Mouse (Mus musculus) heart, embryonic 12.5 days (tissue): ENCODE data around the gene Gabrd. TPM values are rescaled to one million over a fixed set of nuclear protein-coding genes. Genes with fewer than 3 reads are reported as not detected.
A peak's percentile ranks its signal among the peaks of the same experiment; 100 is the strongest.
"Not testable (repeated sequence)": the region's sequence is repeated elsewhere in the genome, so short reads cannot be mapped to it uniquely, and the experiment has no call there.

Source experiments
- ATAC-seq: fragments of 200-750 bp; cut with Nextera tagmentation; 2 replicates; pipeline ENCODE4 v1.8.0; 2017; ENCODE audit warnings: moderate TSS enrichment, moderate library complexity; ENCODE audit not compliant: insufficient number of reproducible peaks, low FRiP score
- H3K27ac ChIP-seq: fragments of 300-500 bp; sonication (generic); 2 replicates; pipeline ENCODE4 v1.5.1; 2016; ENCODE audit warnings: mild to moderate bottlenecking, moderate library complexity; ENCODE audit not compliant: poor library complexity, severe bottlenecking
- H3K27me3 ChIP-seq: fragments of 300-500 bp; sonication (generic); replicated peaks from 2 replicates; pipeline ENCODE4 v1.6.1; 2016; ENCODE audit warnings: mild to moderate bottlenecking, moderate library complexity
- H3K36me3 ChIP-seq: fragments of 300-500 bp; sonication (generic); 2 replicates; pipeline ENCODE4 v1.6.1; 2016; ENCODE audit warnings: mild to moderate bottlenecking, moderate library complexity
- H3K4me1 ChIP-seq: fragments of 300-500 bp; sonication (generic); replicated peaks from 2 replicates; pipeline ENCODE4 v1.6.1; 2016; ENCODE audit warnings: mild to moderate bottlenecking
- H3K4me2 ChIP-seq: fragments of 300-500 bp; sonication (generic); 2 replicates; pipeline ENCODE4 v1.6.1; 2016; ENCODE audit warnings: mild to moderate bottlenecking, moderate library complexity
- H3K4me3 ChIP-seq: fragments of 300-500 bp; sonication (generic); 2 replicates; pipeline ENCODE4 v1.5.1; 2016; ENCODE audit warnings: mild to moderate bottlenecking
- H3K9ac ChIP-seq: fragments of 300-500 bp; sonication (generic); 2 replicates; pipeline ENCODE4 v1.6.1; 2016; ENCODE audit warnings: mild to moderate bottlenecking, moderate library complexity
- H3K9me3 ChIP-seq: fragments of 300-500 bp; sonication (generic); replicated peaks from 2 replicates; pipeline ENCODE4 v1.6.1; 2016; ENCODE audit warnings: mild to moderate bottlenecking, moderate library complexity
- WGBS: fragments of 180-500 bp; shearing (Covaris S2); methylation state at CpG from one replicate; pipeline ENCODE4 v1.1.7; 2016; 5-methylcytosine and 5-hydroxymethylcytosine counted together
- polyA plus RNA-seq: library from polyadenylated mRNA; unstranded; fragments of >200 nt; fragmentation: Nextera tagmentation; extraction: Ambion mirVana; gene quantifications from 2 replicates; pipeline ENCODE4 v1.2.1, GENCODE M21; 2016

Gene Gabrd
- not detected in 2 replicates for polyA plus RNA-seq

DNA sequence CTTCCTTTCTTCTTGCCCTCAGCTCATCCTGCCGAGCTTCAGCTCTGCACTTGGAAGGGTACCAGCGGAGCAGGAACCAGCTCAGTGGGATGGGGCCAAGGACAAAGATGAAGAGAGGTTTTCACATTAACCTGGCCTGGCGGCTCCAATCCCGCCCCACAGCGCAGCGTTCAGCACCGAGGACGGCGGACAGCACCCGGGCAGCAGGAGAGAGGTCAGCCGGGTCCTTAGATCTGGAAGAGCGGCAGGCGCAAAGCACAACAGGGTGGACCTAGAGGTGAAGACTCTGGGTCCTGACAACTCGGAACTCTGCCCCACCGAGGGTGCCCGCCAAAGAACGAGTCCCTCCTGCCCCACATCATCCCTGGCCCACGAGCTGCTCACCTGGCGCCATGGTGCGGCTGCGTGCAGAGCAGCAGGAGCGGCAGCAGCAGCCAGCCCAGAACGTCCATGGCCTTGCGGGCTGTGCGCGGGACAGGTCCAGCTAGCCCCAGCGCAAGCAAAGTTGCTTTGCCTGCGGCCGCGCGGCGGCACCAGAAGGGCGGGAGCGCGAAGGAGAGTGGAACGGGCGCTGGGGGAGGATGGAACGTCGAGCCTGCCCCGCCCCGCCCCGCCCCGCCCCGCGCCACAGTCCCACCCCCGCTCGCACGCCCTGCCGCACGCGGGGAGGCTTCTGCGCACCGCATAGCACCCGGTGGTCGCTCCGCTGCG, at the start of gene Gabrd:
Gene Gabrd, minus strand, starts transcription at position 602 of the 711 bp plus-strand sequence.
- WGBS, result under 1% methylated on average over 57 of the region's 57 CpGs

DNA sequence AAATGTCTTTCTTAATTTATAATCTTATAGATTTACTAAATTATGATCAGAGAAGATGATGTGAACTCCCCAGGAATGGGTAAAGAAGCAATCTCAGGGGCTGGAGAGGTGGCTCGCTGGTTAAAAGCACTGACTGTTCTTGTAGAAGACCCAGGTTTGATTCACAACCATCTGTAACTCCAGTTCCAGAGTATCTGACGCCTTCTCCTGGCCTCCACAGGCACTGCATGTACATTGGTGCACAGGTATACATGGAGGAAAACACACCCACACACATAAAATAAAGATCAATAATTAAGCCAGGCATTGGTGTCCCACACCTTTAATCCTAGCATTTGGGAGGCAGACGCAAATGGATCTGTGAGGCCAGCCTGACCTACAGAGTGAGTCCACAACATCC, 44.9 kb upstream of the Gabrd start:
- Histone ChIP-seq H3K9me3 (no peaks in the 10 kb centered on the region), H3K27ac (no peak overlapping the region), H3K36me3 (no peaks in the 10 kb centered on the region), H3K27me3 (0 out of 2 replicates have a peak, but pooled peaks cover 7% of the 10 kb centered on the region), H3K4me1 (no peaks in the 10 kb centered on the region), H3K9ac (no peak overlapping the region), H3K4me3 (no peak overlapping the region), H3K4me2 (no peak overlapping the region)
- ATAC-seq, result no peak
- WGBS, result 56% methylated on average over 3 of the region's 3 CpGs

More for the DNA sequence above, at the start of gene Gabrd:
- no peak within 1 kb of the TSS for H3K9ac ChIP-seq
- peak within 1 kb of the TSS; percentile 75 for H3K4me2 ChIP-seq
- no peak within 1 kb of the TSS for H3K27ac ChIP-seq
- peaks cover 8% of the 10 kb centered on the region for H3K4me1 ChIP-seq
- H3K4me3 ChIP-seq, result peak within 1 kb of the TSS; percentile 37
- no peaks in the 10 kb centered on the region for H3K36me3 ChIP-seq
- peaks cover 66% of the 10 kb centered on the region for H3K27me3 ChIP-seq
- H3K9me3 ChIP-seq, result no peaks in the 10 kb centered on the region
- no peak for ATAC-seq

DNA sequence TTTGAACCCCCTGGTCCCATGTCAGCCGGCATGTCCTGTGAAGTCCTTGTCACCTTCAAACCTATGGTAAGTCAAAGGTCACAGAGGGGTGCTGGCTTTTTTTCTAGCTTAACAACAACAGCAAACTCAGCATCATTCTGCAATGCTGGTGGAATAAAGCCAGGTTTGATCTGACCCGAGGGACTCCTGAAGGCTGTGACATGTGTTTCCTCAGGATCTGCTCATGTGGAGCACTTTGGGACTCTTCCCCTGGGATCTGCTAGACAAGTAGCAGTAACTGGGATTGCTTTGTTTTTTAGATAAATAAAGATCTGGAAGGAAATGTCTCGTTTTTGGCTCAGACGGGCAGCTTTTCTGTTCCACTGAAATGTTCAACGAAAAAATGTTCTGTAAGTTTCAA, 36.1 kb upstream of the Gabrd start:
- Histone ChIP-seq H3K4me3 (no peak overlapping the region), H3K9ac (no peak overlapping the region), H3K4me2 (no peak overlapping the region), H3K4me1 (no peaks in the 10 kb centered on the region), H3K9me3 (0 out of 2 replicates have a peak, but pooled peaks cover 4% of the 10 kb centered on the region), H3K27me3 (0 out of 2 replicates have a peak, but pooled peaks cover 5% of the 10 kb centered on the region), H3K27ac (no peak overlapping the region), H3K36me3 (no peaks in the 10 kb centered on the region)
- WGBS, result 54% methylated on average over 5 of the region's 5 CpGs
- no peak for ATAC-seq

DNA sequence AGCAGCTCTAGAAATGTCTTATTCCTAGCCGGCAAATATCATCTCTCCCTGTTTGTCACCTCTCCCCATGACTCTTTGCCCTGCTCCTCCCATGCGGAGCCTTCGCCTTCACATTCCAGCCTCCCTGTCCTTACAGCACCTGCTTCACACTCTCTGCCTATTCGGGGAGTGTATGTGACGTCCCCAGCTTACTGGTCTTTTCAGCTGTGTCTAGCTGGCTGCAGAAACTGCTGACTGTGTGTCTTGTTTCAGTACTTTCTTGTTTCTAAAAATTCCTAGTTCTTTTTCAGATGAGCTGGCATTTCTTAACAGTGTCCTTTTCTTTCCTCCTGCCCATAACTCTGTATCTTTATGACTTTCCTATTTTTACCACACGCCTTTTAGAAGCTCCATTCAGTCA, 34.4 kb upstream of the Gabrd start:
- Histone ChIP-seq H3K27me3 (0 out of 2 replicates have a peak, but pooled peaks cover under 1% of the 10 kb centered on the region), H3K4me1 (no peaks in the 10 kb centered on the region), H3K36me3 (no peaks in the 10 kb centered on the region), H3K27ac (no peak overlapping the region), H3K4me3 (no peak overlapping the region), H3K9ac (no peak overlapping the region), H3K9me3 (0 out of 2 replicates have a peak, but pooled peaks cover 4% of the 10 kb centered on the region), H3K4me2 (no peak overlapping the region)
- ATAC-seq, result no peak
- WGBS, result 74% methylated on average over 6 of the region's 6 CpGs

DNA sequence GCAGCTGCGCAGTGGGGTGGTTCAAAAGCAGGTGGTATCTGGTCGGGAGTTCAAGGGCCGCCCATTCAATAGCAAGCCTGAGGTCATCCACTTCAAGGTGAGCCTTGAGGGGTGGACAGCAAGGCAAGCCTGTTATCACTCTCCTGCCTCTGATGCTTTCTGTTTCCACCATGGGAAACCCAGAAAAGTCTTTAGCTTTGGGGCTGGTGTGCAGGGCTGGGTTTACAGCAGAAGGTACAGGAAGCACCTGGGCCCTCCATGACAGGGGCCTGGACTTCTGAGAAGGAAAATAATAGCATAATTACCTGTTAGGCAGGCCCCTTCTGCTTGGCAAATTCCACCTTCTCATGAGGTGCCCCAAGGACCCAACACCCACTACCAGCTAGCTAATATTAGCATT, 31.3 kb upstream of the Gabrd start:
- Histone ChIP-seq H3K9ac (no peak overlapping the region), H3K9me3 (0 out of 2 replicates have a peak, but pooled peaks cover 4% of the 10 kb centered on the region), H3K36me3 (no peaks in the 10 kb centered on the region), H3K27me3 (0 out of 2 replicates have a peak, but pooled peaks cover 2% of the 10 kb centered on the region), H3K4me1 (no peaks in the 10 kb centered on the region), H3K4me2 (no peak overlapping the region), H3K27ac (no peak overlapping the region), H3K4me3 (no peak overlapping the region)
- ATAC-seq, result no peak
- 77% methylated on average over 3 of the region's 3 CpGs for WGBS

DNA sequence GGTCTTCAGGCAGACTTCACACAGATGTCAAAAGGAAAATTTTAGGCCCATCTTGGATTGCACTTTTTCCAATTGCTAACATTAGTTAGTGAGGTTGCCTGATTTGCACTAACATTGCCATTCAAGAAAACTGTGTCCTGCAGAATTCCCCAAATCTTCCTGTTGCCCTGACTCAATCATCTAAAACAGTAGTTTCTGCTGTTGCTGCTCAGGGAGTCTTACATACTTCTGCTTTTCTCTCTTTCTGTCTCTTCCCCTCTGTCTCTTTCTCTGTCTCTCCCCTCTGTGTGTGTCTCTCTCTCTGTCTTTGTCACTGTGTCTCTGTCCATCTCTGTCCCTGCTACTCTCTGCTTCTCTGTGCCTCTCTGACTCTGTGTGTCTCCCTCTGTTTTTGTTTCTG, 30.5 kb upstream of the Gabrd start:
- H3K27me3 ChIP-seq, result 0 out of 2 replicates have a peak, but pooled peaks cover 2% of the 10 kb centered on the region
- H3K9ac ChIP-seq, result no peak overlapping the region
- H3K27ac ChIP-seq, result no peak overlapping the region
- H3K4me3 ChIP-seq, result no peak overlapping the region
- no peak overlapping the region for H3K4me2 ChIP-seq
- H3K9me3 ChIP-seq, result 0 out of 2 replicates have a peak, but pooled peaks cover 4% of the 10 kb centered on the region
- no peaks in the 10 kb centered on the region for H3K4me1 ChIP-seq
- ATAC-seq, result no peak
- H3K36me3 ChIP-seq, result no peaks in the 10 kb centered on the region

DNA sequence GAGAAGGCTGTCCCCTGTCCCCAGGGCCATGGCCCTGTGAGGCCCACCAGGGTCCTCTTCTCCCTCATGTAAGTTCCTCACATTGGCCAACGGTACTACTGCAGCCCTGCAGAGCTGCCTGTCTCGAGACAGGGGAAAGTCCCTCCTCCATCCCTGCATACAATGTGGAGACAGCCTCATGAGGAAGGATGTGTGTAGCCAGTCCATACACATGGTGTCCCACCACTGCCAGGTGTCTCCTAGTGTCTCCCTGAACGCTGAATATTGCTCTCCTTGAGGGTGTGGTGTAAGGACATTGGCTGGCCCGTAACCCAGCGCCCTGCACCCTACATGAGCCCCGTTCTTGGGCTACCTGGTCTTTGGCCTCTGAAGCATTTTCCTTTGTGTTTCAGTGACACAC, 28.4 kb upstream of the Gabrd start:
- no peak overlapping the region for H3K4me2 ChIP-seq
- no peak overlapping the region for H3K4me3 ChIP-seq
- H3K27me3 ChIP-seq, result 0 out of 2 replicates have a peak, but pooled peaks cover 2% of the 10 kb centered on the region
- 81% methylated on average over 6 of the region's 6 CpGs for WGBS
- H3K36me3 ChIP-seq, result no peaks in the 10 kb centered on the region
- H3K9me3 ChIP-seq, result 0 out of 2 replicates have a peak, but pooled peaks cover 4% of the 10 kb centered on the region
- ATAC-seq, result no peak
- no peaks in the 10 kb centered on the region for H3K4me1 ChIP-seq
- H3K9ac ChIP-seq, result no peak overlapping the region
- H3K27ac ChIP-seq, result no peak overlapping the region

DNA sequence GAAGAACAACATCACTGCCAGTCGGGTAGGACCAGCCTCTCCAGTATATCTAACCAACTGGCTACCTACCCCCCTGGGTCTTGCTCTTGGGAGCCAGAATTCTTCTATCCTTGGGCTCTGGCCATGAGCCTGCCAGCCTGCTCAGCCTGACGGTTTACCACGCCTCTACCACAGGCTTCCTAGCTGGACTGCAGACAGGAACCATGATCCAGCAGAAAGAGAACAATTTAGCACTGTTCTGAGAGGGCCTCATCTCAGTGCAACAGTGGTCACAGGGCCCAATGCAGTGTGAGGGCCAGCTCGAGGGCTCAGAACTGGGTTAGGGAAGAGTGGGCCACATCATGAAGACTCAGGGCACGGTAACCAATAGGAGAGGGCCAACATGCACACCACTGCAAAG, 26.1 kb upstream of the Gabrd start:
- 74% methylated on average over 5 of the region's 5 CpGs for WGBS
- no peak overlapping the region for H3K9ac ChIP-seq
- no peaks in the 10 kb centered on the region for H3K9me3 ChIP-seq
- H3K27ac ChIP-seq, result no peak overlapping the region
- H3K36me3 ChIP-seq, result no peaks in the 10 kb centered on the region
- no peaks in the 10 kb centered on the region for H3K4me1 ChIP-seq
- ATAC-seq, result no peak
- H3K4me2 ChIP-seq, result no peak overlapping the region
- no peak overlapping the region for H3K4me3 ChIP-seq
- 0 out of 2 replicates have a peak, but pooled peaks cover 2% of the 10 kb centered on the region for H3K27me3 ChIP-seq

DNA sequence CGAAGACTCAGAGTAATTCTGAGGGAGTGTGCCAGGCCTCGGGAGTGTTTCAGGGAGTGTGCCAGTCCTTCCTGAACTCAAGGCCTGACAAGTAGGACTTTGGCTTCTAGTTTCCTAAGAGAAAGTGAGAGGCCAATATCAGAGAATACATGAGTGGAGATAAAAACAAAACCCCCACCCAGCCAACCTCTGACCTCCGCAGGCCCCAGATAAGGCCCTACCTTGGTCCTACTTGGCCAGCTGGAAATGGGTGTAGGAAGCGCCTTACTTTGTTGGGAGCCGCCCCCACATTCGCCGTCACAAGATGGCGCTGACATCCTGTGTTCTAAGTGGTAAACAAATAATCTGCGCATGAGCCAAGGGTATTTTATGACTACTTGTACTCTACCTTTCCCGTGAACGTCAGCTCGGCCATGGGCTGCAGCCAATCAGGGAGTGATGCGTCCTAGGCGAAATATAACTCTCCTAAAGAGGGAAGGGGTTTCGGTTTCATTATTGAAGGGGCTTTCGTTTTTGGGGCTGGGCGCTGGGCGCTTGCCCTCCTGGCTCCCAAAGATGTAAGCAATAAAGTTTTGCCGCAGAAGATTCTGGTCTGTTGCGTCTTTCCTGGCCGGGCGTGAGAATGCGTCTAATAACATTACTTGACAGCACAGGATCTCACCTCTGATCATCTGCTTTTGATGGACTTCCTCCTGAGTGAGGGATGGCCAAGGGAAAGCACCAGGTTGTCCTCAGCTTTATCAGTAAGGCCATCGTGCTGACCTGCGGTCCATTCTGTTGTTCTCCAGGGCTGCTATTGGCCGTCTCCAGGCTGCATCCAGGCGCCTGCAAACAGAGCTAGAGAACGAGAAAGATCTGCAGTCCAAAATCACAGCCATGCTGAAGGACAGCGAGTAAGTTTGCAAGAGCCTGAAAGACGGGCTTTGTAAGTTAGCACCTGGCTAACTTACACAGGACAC, 23.8 kb upstream of the Gabrd start:
- H3K4me2 ChIP-seq, H3K4me1 ChIP-seq, H3K4me3 ChIP-seq, H3K27ac ChIP-seq, H3K9me3 ChIP-seq, ATAC-seq, H3K9ac ChIP-seq, H3K27me3 ChIP-seq, H3K36me3 ChIP-seq: not testable (repeated sequence)
- 79% methylated on average over 23 of the region's 30 CpGs for WGBS

DNA sequence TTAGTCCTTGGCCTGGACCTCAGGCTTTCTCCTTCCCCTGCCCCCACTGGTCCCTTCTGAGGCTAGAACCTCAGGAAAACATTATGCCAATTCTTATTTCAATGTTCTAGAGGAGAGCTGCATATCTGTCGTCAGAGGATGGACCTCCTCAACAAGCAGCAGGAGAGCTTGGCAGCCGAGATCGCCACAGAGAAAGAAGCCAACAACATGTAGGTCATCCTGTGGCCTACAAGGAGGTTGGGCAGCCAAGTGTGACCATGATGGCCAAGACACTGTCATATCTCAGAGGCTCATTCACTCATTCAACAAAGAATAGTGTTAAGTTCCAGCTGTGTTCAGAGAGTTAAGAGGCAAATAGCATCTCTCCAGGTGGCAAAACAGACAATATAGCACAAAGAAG, 22.2 kb upstream of the Gabrd start:
- no peak for ATAC-seq
- Histone ChIP-seq H3K36me3 (no peaks in the 10 kb centered on the region), H3K4me1 (no peaks in the 10 kb centered on the region)

DNA sequence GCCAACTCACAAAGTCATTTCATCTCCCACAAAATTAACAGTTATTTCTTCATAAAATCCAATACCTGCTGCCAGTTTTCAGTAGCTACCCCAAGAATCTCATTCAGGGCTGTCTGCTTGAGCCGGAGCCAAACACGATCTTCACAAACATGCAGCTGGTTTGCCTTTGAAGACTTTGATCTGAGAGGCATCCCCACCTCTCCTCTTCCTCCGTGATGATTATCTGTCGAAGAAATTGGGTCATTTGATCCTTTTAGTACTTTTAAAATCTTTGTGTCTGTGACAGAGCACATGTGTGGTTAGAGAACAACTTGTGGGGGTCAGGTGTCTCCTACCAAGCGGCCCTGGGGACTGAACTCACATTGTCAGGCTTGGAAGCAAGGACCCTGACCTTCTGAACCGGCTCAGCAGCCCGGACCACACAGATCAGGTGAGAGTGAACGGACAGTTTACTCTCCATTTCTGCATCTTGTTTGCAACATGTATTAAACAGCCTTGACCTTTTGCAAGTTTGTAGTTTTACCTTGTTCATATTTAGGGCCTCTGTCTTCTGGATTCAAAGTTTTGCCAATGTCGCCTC, 16.8 kb upstream of the Gabrd start:
- ATAC-seq, result no peak
- Histone ChIP-seq H3K36me3 (no peaks in the 10 kb centered on the region), H3K27ac (no peak overlapping the region), H3K27me3 (no peaks in the 10 kb centered on the region), H3K4me3 (no peak overlapping the region), H3K9me3 (no peaks in the 10 kb centered on the region), H3K9ac (no peak overlapping the region), H3K4me1 (no peaks in the 10 kb centered on the region), H3K4me2 (no peak overlapping the region)
- WGBS, result 78% methylated on average over 9 of the region's 9 CpGs

More for the DNA sequence above, 22.2 kb upstream of the Gabrd start:
- H3K9me3 ChIP-seq, result no peaks in the 10 kb centered on the region
- no peak overlapping the region for H3K4me2 ChIP-seq
- WGBS, result 79% methylated on average over 3 of the region's 3 CpGs
- H3K4me3 ChIP-seq, result no peak overlapping the region
- H3K27me3 ChIP-seq, result no peaks in the 10 kb centered on the region
- H3K9ac ChIP-seq, result no peak overlapping the region
- no peak overlapping the region for H3K27ac ChIP-seq
